Mouse (Mus musculus) erythroblast, embryonic 14.5 days (primary cell): ENCODE results near the gene Fdx1. TPM values are rescaled to one million over a fixed set of nuclear protein-coding genes. Genes with fewer than 3 reads are reported as not detected.

Experiments
- H3K27me3 ChIP-seq: 2 replicates; pipeline ENCODE4 v1.6.1; 2012; ENCODE audit warnings: inconsistent platforms; ENCODE audit not compliant: control insufficient read depth
- H3K36me3 ChIP-seq: 2 replicates; pipeline ENCODE4 v1.6.1; 2012; ENCODE audit warnings: mild to moderate bottlenecking, inconsistent platforms; ENCODE audit not compliant: control insufficient read depth
- H3K4me1 ChIP-seq: 2 replicates; pipeline ENCODE4 v1.6.1; 2012; ENCODE audit warnings: inconsistent platforms; ENCODE audit not compliant: control insufficient read depth
- H3K4me3 ChIP-seq: replicated peaks from 2 replicates; pipeline ENCODE3; 2012; ENCODE audit warnings: moderate library complexity, mild to moderate bottlenecking, inconsistent platforms
- H3K9me3 ChIP-seq: 2 replicates; pipeline ENCODE4 v1.6.1; 2012; ENCODE audit warnings: low read length, inconsistent platforms, mixed read lengths; ENCODE audit not compliant: control insufficient read depth
- GATA1 ChIP-seq: IDR thresholded peaks from 2 replicates; pipeline ENCODE4 v1.6.1; 2012; ENCODE audit warnings: low read length, inconsistent platforms, mixed read lengths
- TAL1 ChIP-seq: IDR thresholded peaks from 3 replicates; pipeline ENCODE4 v1.6.1; 2012; ENCODE audit warnings: low read length, inconsistent platforms, mixed read lengths
- polyA plus RNA-seq: library from polyadenylated mRNA; stranded (reverse); fragments of >175 nt; gene quantifications from 2 replicates; pipeline ENCODE4 v1.2.3, GENCODE M21; 2012

Fdx1 gene
- polyA plus RNA-seq, 1 experiment, result 0.21 TPM

GRCm38 (mm10) chr9:51927680-51928079, 35.7 kb downstream of the Fdx1 start:
- peaks cover 4% of the 10 kb centered on the region; the same call in 1 of the 2 replicates for H3K4me1 ChIP-seq
- H3K36me3 ChIP-seq, result no peaks in the 10 kb centered on the region
- no peaks in the 10 kb centered on the region for H3K9me3 ChIP-seq
- H3K27me3 ChIP-seq, result no peaks in the 10 kb centered on the region
- no peak overlapping the region for H3K4me3 ChIP-seq
- TF ChIP-seq GATA1 (no peak), TAL1 (no peak)

- H3K4me1 ChIP-seq, result peaks cover 4% of the 10 kb centered on the region; the same call in 1 of the 2 replicates
- H3K9me3 ChIP-seq, result no peaks in the 10 kb centered on the region
- H3K4me3 ChIP-seq, result no peak overlapping the region
- no peaks in the 10 kb centered on the region for H3K36me3 ChIP-seq
- H3K27me3 ChIP-seq, result no peaks in the 10 kb centered on the region
- TF ChIP-seq GATA1, result no peak
- TF ChIP-seq TAL1, result no peak
These were observed 36.7 kb downstream of the Fdx1 start for GRCm38 (mm10) chr9:51926629-51927028.

DNA sequence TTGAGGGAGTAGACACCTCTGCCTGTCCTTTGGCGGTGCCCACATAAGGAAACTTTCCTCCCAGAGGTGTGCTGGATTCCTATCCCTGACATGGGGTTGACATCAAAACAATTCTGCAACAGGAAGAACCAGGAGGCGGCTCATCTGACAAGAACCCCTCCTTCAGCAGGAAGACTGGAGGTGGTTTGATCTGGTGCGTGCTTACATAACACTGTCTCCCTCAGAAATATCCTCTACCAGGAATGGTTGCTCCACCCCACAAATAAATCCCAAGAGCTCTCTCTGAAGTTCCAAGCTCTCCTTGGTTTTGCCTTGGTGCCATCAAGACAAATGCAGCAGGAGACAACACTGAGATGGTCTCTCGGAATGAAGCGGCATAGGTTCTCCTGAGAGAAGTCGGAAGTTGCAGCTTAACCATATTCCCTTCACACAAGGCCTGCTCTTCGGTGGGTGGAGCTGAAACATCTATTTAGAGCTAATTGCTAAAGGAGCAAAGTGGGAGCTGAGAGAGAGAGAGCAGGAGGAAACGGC, 38.7 kb downstream of the Fdx1 start:
- no peak for TF ChIP-seq TAL1
- no peak for TF ChIP-seq GATA1
- Histone ChIP-seq H3K4me3 (no peak overlapping the region), H3K4me1 (peaks cover 2% of the 10 kb centered on the region; the same call in 1 of the 2 replicates)

DNA sequence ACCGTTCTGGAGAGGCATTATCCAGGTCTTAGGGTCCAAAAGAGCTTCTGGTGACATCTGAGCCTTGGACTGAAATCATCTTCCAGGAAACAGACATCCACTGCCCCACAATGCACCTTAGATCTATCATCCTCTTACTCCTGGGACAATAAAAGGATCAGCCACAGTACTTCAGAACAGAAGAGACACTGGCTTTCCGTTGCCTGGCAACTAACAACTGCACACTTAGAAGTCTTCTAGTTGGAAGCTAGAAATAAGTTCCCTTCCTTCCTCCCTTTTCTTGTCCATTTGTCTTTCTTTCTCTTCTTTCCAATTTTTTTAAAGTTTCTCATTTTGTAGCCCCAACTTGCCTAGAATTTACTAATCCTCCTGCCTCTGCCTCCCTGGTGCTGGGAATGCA, 40.6 kb downstream of the Fdx1 start:
- TF ChIP-seq TAL1 (no peak), GATA1 (no peak)
- H3K36me3 ChIP-seq, result no peaks in the 10 kb centered on the region
- no peaks in the 10 kb centered on the region for H3K4me1 ChIP-seq
- H3K9me3 ChIP-seq, result no peaks in the 10 kb centered on the region
- H3K27me3 ChIP-seq, result no peaks in the 10 kb centered on the region
- no peak overlapping the region for H3K4me3 ChIP-seq

More for the DNA sequence above, 38.7 kb downstream of the Fdx1 start:
- H3K36me3 ChIP-seq, result no peaks in the 10 kb centered on the region
- H3K9me3 ChIP-seq, result no peaks in the 10 kb centered on the region
- H3K27me3 ChIP-seq, result no peaks in the 10 kb centered on the region

GRCm38 (mm10) chr9:51915580-51915979, 47.8 kb downstream of the Fdx1 start:
- TF ChIP-seq GATA1 (no peak), TAL1 (no peak)
- Histone ChIP-seq H3K4me3 (no peak overlapping the region), H3K36me3 (no peaks in the 10 kb centered on the region), H3K27me3 (no peaks in the 10 kb centered on the region), H3K9me3 (no peaks in the 10 kb centered on the region), H3K4me1 (no peaks in the 10 kb centered on the region)

GRCm38 (mm10) chr9:51914481-51915120, 48.8 kb downstream of the Fdx1 start:
- no peaks in the 10 kb centered on the region for H3K9me3 ChIP-seq
- H3K27me3 ChIP-seq, result no peaks in the 10 kb centered on the region
- no peaks in the 10 kb centered on the region for H3K4me1 ChIP-seq
- no peaks in the 10 kb centered on the region for H3K36me3 ChIP-seq
- TF ChIP-seq GATA1, result no peak
- TF ChIP-seq TAL1, result no peak
- no peak overlapping the region for H3K4me3 ChIP-seq

DNA sequence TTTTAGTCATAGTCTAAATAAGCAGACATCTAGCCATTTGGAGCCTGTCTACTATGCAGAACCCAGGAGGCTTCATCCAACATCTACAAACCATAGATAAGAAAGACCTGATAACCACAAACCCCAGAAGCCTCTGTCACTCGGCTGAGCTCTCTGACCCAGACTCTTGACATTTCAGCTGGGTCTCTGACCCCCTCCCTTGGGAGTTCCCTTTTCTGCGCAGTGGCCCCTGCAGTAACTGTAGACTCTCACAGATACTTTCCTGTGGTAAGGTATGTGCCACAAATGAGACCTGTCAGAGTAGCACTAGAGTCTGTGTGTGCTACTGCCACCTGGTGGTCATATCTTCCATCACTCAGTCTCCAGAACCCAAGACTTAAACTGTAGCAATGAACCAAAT, 54.5 kb downstream of the Fdx1 start:
- H3K9me3 ChIP-seq, result no peaks in the 10 kb centered on the region
- no peaks in the 10 kb centered on the region for H3K4me1 ChIP-seq
- TF ChIP-seq GATA1 (no peak), TAL1 (no peak)
- no peaks in the 10 kb centered on the region for H3K36me3 ChIP-seq
- no peaks in the 10 kb centered on the region for H3K27me3 ChIP-seq
- H3K4me3 ChIP-seq, result no peak overlapping the region

DNA sequence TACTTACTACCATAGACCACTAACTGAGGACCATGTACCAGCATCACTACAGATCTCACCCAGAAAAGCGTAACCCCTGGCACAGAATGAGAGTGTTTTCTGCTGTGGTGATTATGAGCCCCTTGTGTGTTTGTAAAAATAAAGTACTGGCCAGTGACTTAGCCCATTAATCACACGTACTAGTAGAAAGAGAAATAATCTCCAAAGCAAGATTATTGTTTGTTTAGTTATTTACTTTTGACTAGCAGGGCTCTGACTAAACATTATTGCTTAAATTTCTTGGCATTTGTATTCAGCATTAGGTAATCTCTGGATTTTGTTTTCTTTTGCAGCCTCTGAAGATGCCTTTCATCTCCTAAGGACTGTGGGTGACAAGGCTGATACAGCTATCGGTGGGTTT, 55.1 kb downstream of the Fdx1 start:
- no peaks in the 10 kb centered on the region for H3K36me3 ChIP-seq
- H3K4me3 ChIP-seq, result no peak overlapping the region
- H3K4me1 ChIP-seq, result no peaks in the 10 kb centered on the region
- no peaks in the 10 kb centered on the region for H3K27me3 ChIP-seq
- H3K9me3 ChIP-seq, result no peaks in the 10 kb centered on the region
- TF ChIP-seq GATA1 (no peak), TAL1 (no peak)

GRCm38 (mm10) chr9:51906938-51907337, 56.4 kb downstream of the Fdx1 start:
- Histone ChIP-seq H3K9me3 (no peaks in the 10 kb centered on the region), H3K36me3 (no peaks in the 10 kb centered on the region), H3K27me3 (no peaks in the 10 kb centered on the region), H3K4me3 (no peak overlapping the region), H3K4me1 (no peaks in the 10 kb centered on the region)
- TF ChIP-seq TAL1, result no peak
- no peak for TF ChIP-seq GATA1

Other genes with a start within 250 kb of the Fdx1 start
- not detected in 2 replicates for gene Arhgap20, start 198.2 kb downstream of the Fdx1 start, polyA plus RNA-seq
- gene Rdx, start 83.6 kb upstream of the Fdx1 start, polyA plus RNA-seq, result 2.2 and 2.4 TPM in 2 replicates
- not detected in 2 replicates for gene Zc3h12c, start 205.0 kb upstream of the Fdx1 start, polyA plus RNA-seq